Comparison of ENCODE assay signal across 19 mouse cellular contexts in genomic region chr17:65927077-65927476, GRCm38 (mm10). TPM values are rescaled to one million over a fixed set of nuclear protein-coding genes. Genes with fewer than 3 reads are reported as not detected.
DNase-seq lines count a peak whose midpoint lies in the region; ATAC-seq and TF ChIP-seq lines count a peak whose summit lies in the region.
"Had no signal": no experiment of that assay in that cellular context is flagged by ENCODE, and none has a peak within 500 bp of the region (broad histone marks: within the 10 kb centered on the region; RNA-seq: fewer than 3 reads in every experiment).

No protein-coding gene starts in this region.

- H3K27ac ChIP-seq in hindbrain, postnatal 0 days, result no peak overlapping the region
- no peak overlapping the region for H3K27ac ChIP-seq in hindbrain, embryonic 12.5 days
- H3K27ac ChIP-seq: embryonic facial prominence, embryonic 13.5 days; hindbrain, embryonic 14.5 days; stomach, embryonic 15.5 days had no signal

- ATAC-seq in hindbrain, postnatal 0 days, result peak; percentile 47; the same call in 1 of the 2 replicates
- ATAC-seq in hindbrain, embryonic 12.5 days (ENCODE audit: low FRiP score), result no peak
- ATAC-seq: intestine, embryonic 16.5 days; midbrain, embryonic 16.5 days had no signal

- no peak overlapping the region for H3K4me2 ChIP-seq in hindbrain, postnatal 0 days (ENCODE audit: low read depth, low read length)
- no peak overlapping the region for H3K4me2 ChIP-seq in hindbrain, embryonic 12.5 days (replicated peaks)
- H3K4me2 ChIP-seq: embryonic facial prominence, embryonic 13.5 days; heart, embryonic 11.5 days; hindbrain, embryonic 14.5 days; stomach, embryonic 15.5 days had no signal

- WGBS in hindbrain, postnatal 0 days, result 53% methylated on average over 4 of the region's 4 CpGs
- 75% methylated on average over 4 of the region's 4 CpGs for WGBS in hindbrain, embryonic 12.5 days

- peaks cover 24% of the 10 kb centered on the region for H3K36me3 ChIP-seq in hindbrain, postnatal 0 days (ENCODE audit: insufficient read depth, low read length)
- peaks cover 64% of the 10 kb centered on the region for H3K36me3 ChIP-seq in hindbrain, embryonic 12.5 days

- H3K9me3 ChIP-seq in hindbrain, postnatal 0 days (ENCODE audit: low read length), result no peaks in the 10 kb centered on the region
- H3K9me3 ChIP-seq in hindbrain, embryonic 12.5 days (replicated peaks), result no peaks in the 10 kb centered on the region
- H3K9me3 ChIP-seq: embryonic facial prominence, embryonic 13.5 days; stomach, embryonic 15.5 days had no signal

- no peaks in the 10 kb centered on the region for H3K27me3 ChIP-seq in hindbrain, postnatal 0 days (ENCODE audit: insufficient read depth, low read length)
- no peaks in the 10 kb centered on the region for H3K27me3 ChIP-seq in hindbrain, embryonic 12.5 days
- H3K27me3 ChIP-seq: embryonic facial prominence, embryonic 13.5 days; stomach, embryonic 15.5 days had no signal

- no peak overlapping the region for H3K4me3 ChIP-seq in hindbrain, postnatal 0 days (ENCODE audit: low read length)
- no peak overlapping the region for H3K4me3 ChIP-seq in hindbrain, embryonic 12.5 days
- H3K4me3 ChIP-seq: embryonic facial prominence, embryonic 13.5 days; stomach, embryonic 15.5 days had no signal

- H3K4me1 ChIP-seq in hindbrain, postnatal 0 days (ENCODE audit: insufficient read depth, low read length), result 0 out of 2 replicates have a peak, but pooled peaks cover 3% of the 10 kb centered on the region
- H3K4me1 ChIP-seq in hindbrain, embryonic 12.5 days, result 0 out of 2 replicates have a peak, but pooled peaks cover 2% of the 10 kb centered on the region

- no peak for DNase-seq in hindbrain, postnatal 0 days (ENCODE audit: low spot score)
- DNase-seq in right cerebral cortex, adult 18-20 months, result peak; percentile 41
- no peak for DNase-seq in right cerebral cortex, postnatal 25 days
- DNase-seq in layer of hippocampus, postnatal 10 days (ENCODE audit: low spot score in 2 of 2), result peak; percentile 70 to 71
- no peak for DNase-seq in heart, adult 9 months (ENCODE audit: low spot score in 2 of 2)
- no peak for DNase-seq in heart, postnatal 25 days (ENCODE audit: low spot score)
- DNase-seq: cerebellum, adult 9-11 months; heart, postnatal 10 days; kidney, postnatal 36 days; liver; retina, postnatal 1 day; thymus, adult 2 months had no signal

- intact Hi-C loops in heart, postnatal 25 days (cut with DNase I), result no loop called here

- no peak for TF ChIP-seq CTCF in hindbrain, postnatal 0 days (IDR thresholded peaks at IDR 0.05; ENCODE audit: low read depth)

- no peak overlapping the region for H3K9ac ChIP-seq in hindbrain, postnatal 0 days (replicated peaks; ENCODE audit: low read length)
- H3K9ac ChIP-seq in hindbrain, embryonic 12.5 days, result no peak overlapping the region
- H3K9ac ChIP-seq: embryonic facial prominence, embryonic 13.5 days; hindbrain, embryonic 14.5 days; stomach, embryonic 15.5 days had no signal

RNA-seq across cellular contexts. Expression of gene Twsg1, which starts 23.9 kb away (rescaled TPM):
- total RNA-seq in hindbrain, postnatal 0 days (2014; rRNA removed), result 39.8 and 45.4 TPM in 2 replicates
- polyA plus RNA-seq in hindbrain, postnatal 0 days (2015; fragmentation: Nextera tagmentation; extraction: Ambion mirVana), result 45.4 and 45.7 TPM in 2 replicates
- 100 and 108 TPM in 2 replicates for polyA plus RNA-seq in hindbrain, embryonic 12.5 days (2016; fragmentation: Nextera tagmentation; extraction: Ambion mirVana)
- 10 to 100 TPM; 34.8 to 35.3 TPM for total RNA-seq in layer of hippocampus, postnatal 10 days (2021)
- total RNA-seq in heart, postnatal 25 days (2021), result 10 to 100 TPM; 72.8 to 76.8 TPM

RNA-seq across cellular contexts. Expression of gene Ralbp1, which starts 41.5 kb away (rescaled TPM):
- 34.0 and 35.9 TPM in 2 replicates for total RNA-seq in hindbrain, postnatal 0 days (2014; rRNA removed)
- 51.6 and 54.0 TPM in 2 replicates for polyA plus RNA-seq in hindbrain, postnatal 0 days (2015; fragmentation: Nextera tagmentation; extraction: Ambion mirVana)
- polyA plus RNA-seq in hindbrain, embryonic 12.5 days (2016; fragmentation: Nextera tagmentation; extraction: Ambion mirVana), result 49.3 and 50.9 TPM in 2 replicates
- total RNA-seq in layer of hippocampus, postnatal 10 days (2021), result 10 to 100 TPM; 36.2 to 38.8 TPM
- total RNA-seq in heart, postnatal 25 days (2021), result 10 to 100 TPM; 37.8 to 38.6 TPM

Comparison
In these comparisons a context has a peak if more than half of its experiments do, and no peak if none do; other contexts are left out.
1. DNase-seq: peak in right cerebral cortex, adult 18-20 months (single experiment) and layer of hippocampus, postnatal 10 days (2 of 2); none in hindbrain, postnatal 0 days (single experiment), right cerebral cortex, postnatal 25 days (single experiment), heart, adult 9 months (0 of 2) and heart, postnatal 25 days (single experiment).